17 mouse cellular contexts compared by ENCODE assay signal in genomic region chr7:130749165-130749564, GRCm38 (mm10). TPM values are rescaled to one million over a fixed set of nuclear protein-coding genes. Genes with fewer than 3 reads are reported as not detected.
DNase-seq lines count a peak whose midpoint lies in the region; ATAC-seq and TF ChIP-seq lines count a peak whose summit lies in the region.
"Had no signal": no experiment of that assay in that cellular context is flagged by ENCODE, and none has a peak within 500 bp of the region (broad histone marks: within the 10 kb centered on the region; RNA-seq: fewer than 3 reads in every experiment).

No protein-coding gene starts in this region.

- TF ChIP-seq POLR2A in MEL (IDR thresholded peaks at IDR 0.05; ENCODE audit: control insufficient read depth in 1 of 2, insufficient read depth in 1 of 2, low read depth in 1 of 2, low read length in 2 of 2, poor library complexity in 1 of 2), result no peak

- H3K4me3 ChIP-seq in intestine, postnatal 0 days (ENCODE audit: low read depth, low read length), result no peak overlapping the region
- no peak overlapping the region for H3K4me3 ChIP-seq in intestine, embryonic 16.5 days (ENCODE audit: low read length)
- H3K4me3 ChIP-seq in E14TG2a.4 (replicated peaks; ENCODE audit: low read length) (no peak overlapping the region), MEL (ENCODE audit: control insufficient read depth in 1 of 2, insufficient read depth in 1 of 2, low read depth in 2 of 2, low read length in 2 of 2) (no peak overlapping the region)
- no peak overlapping the region for H3K4me3 ChIP-seq in midbrain, embryonic 15.5 days
- H3K4me3 ChIP-seq: embryonic facial prominence, embryonic 15.5 days; heart, embryonic 12.5 days; limb, embryonic 13.5 days; liver, embryonic 15.5 days had no signal

- no peak overlapping the region for H3K27ac ChIP-seq in intestine, postnatal 0 days (ENCODE audit: low read depth, low read length)
- H3K27ac ChIP-seq in intestine, embryonic 16.5 days (ENCODE audit: low read length), result no peak overlapping the region
- no peak overlapping the region for H3K27ac ChIP-seq in MEL (ENCODE audit: control insufficient read depth, low read depth, low read length)
- peak overlapping the region; percentile 78; the same call in 1 of the 2 replicates for H3K27ac ChIP-seq in midbrain, embryonic 15.5 days
- H3K27ac ChIP-seq: embryonic facial prominence, embryonic 15.5 days; limb, embryonic 13.5 days; liver, embryonic 15.5 days had no signal

- no peak for TF ChIP-seq EP300 in MEL (IDR thresholded peaks at IDR 0.05; ENCODE audit: low read depth in 1 of 2, low read length in 2 of 2)

- no peak overlapping the region for H3K9ac ChIP-seq in intestine, postnatal 0 days (ENCODE audit: low read depth, low read length)
- no peak overlapping the region for H3K9ac ChIP-seq in intestine, embryonic 16.5 days (ENCODE audit: low read depth, low read length)
- no peak overlapping the region for H3K9ac ChIP-seq in MEL (ENCODE audit: control insufficient read depth, low read depth, low read length, poor library complexity, severe bottlenecking)
- no peak overlapping the region for H3K9ac ChIP-seq in midbrain, embryonic 15.5 days
- H3K9ac ChIP-seq: embryonic facial prominence, embryonic 15.5 days; heart, embryonic 12.5 days; limb, embryonic 13.5 days; liver, embryonic 15.5 days had no signal

- no peak for TF ChIP-seq RAD21 in MEL (IDR thresholded peaks at IDR 0.05; ENCODE audit: low read depth, low read length)

- peaks cover 62% of the 10 kb centered on the region for H3K36me3 ChIP-seq in intestine, postnatal 0 days (ENCODE audit: control insufficient read depth, insufficient read depth)
- peaks cover 7% of the 10 kb centered on the region for H3K36me3 ChIP-seq in intestine, embryonic 16.5 days (ENCODE audit: control insufficient read depth, insufficient read depth, low read length)
- peaks cover 89% of the 10 kb centered on the region for H3K36me3 ChIP-seq in E14TG2a.4 (ENCODE audit: insufficient read depth, low read length)
- no peaks in the 10 kb centered on the region; a peak in 1 of 4 replicates for H3K36me3 ChIP-seq in MEL (ENCODE audit: control insufficient read depth in 1 of 2, insufficient read depth in 2 of 2, low read length in 2 of 2)
- H3K36me3 ChIP-seq in midbrain, embryonic 15.5 days (replicated peaks), result peaks cover 24% of the 10 kb centered on the region
- H3K36me3 ChIP-seq: liver, embryonic 15.5 days had no signal

- TF ChIP-seq CTCF in intestine, postnatal 0 days (IDR thresholded peaks at IDR 0.05; ENCODE audit: low read depth), result peak; percentile 39
- TF ChIP-seq CTCF in E14TG2a.4 (conservative IDR thresholded peaks at IDR 0.05; ENCODE audit: low read length) (peak; percentile 23; the same call in 1 of the 2 replicates), MEL (IDR thresholded peaks at IDR 0.05 in 2 of 3, conservative IDR thresholded peaks at IDR 0.05 in 1 of 3; ENCODE audit: control insufficient read depth in 1 of 3, insufficient read depth in 1 of 3, low read depth in 2 of 3, low read length in 3 of 3, poor library complexity in 1 of 3, severe bottlenecking in 1 of 3) (peak in 1 of 3 experiments; percentile 12; a peak in 1 of 6 replicates)

- no peak for ATAC-seq in intestine, postnatal 0 days
- no peak for ATAC-seq in intestine, embryonic 16.5 days
- no peak for ATAC-seq in midbrain, embryonic 15.5 days (replicated peaks)
- ATAC-seq: CD4-positive, CD25-positive, alpha-beta regulatory T cell, adult 4 months had no signal

- no peaks in the 10 kb centered on the region for H3K9me3 ChIP-seq in intestine, postnatal 0 days (ENCODE audit: control insufficient read depth)
- H3K9me3 ChIP-seq in intestine, embryonic 16.5 days (ENCODE audit: control insufficient read depth, low read length), result no peaks in the 10 kb centered on the region
- H3K9me3 ChIP-seq in E14TG2a.4 (ENCODE audit: low read length), result no peaks in the 10 kb centered on the region
- H3K9me3 ChIP-seq in MEL (replicated peaks; ENCODE audit: insufficient read depth, low read length), result no peaks in the 10 kb centered on the region
- H3K9me3 ChIP-seq in midbrain, embryonic 15.5 days, result no peaks in the 10 kb centered on the region
- H3K9me3 ChIP-seq: embryonic facial prominence, embryonic 15.5 days; heart, embryonic 12.5 days; limb, embryonic 13.5 days; liver, embryonic 15.5 days had no signal

- 82% methylated on average over 4 of the region's 4 CpGs for WGBS in intestine, postnatal 0 days
- 86% methylated on average over 4 of the region's 4 CpGs for WGBS in intestine, embryonic 16.5 days
- 94% methylated on average over 4 of the region's 4 CpGs for WGBS in midbrain, embryonic 15.5 days

- H3K4me1 ChIP-seq in intestine, postnatal 0 days (replicated peaks; ENCODE audit: control insufficient read depth, insufficient read depth, low read length), result no peaks in the 10 kb centered on the region
- H3K4me1 ChIP-seq in intestine, embryonic 16.5 days (ENCODE audit: control insufficient read depth, insufficient read depth, low read length), result peaks cover 8% of the 10 kb centered on the region; the same call in 1 of the 2 replicates
- H3K4me1 ChIP-seq in E14TG2a.4 (replicated peaks; ENCODE audit: low read depth, low read length) (peaks cover 55% of the 10 kb centered on the region), MEL (ENCODE audit: control insufficient read depth in 1 of 2, insufficient read depth in 2 of 2, low read length in 2 of 2) (no peaks in the 10 kb centered on the region)
- H3K4me1 ChIP-seq in midbrain, embryonic 15.5 days, result peaks cover 17% of the 10 kb centered on the region
- H3K4me1 ChIP-seq: embryonic facial prominence, embryonic 15.5 days; limb, embryonic 13.5 days; liver, embryonic 15.5 days had no signal

- no peak overlapping the region for H3K4me2 ChIP-seq in intestine, postnatal 0 days (replicated peaks; ENCODE audit: low read depth)
- no peak overlapping the region for H3K4me2 ChIP-seq in intestine, embryonic 16.5 days (ENCODE audit: low read depth, low read length)
- no peak overlapping the region for H3K4me2 ChIP-seq in midbrain, embryonic 15.5 days
- H3K4me2 ChIP-seq: embryonic facial prominence, embryonic 15.5 days; heart, embryonic 12.5 days; limb, embryonic 13.5 days; liver, embryonic 15.5 days had no signal

- H3K79me2 ChIP-seq in MEL (ENCODE audit: control insufficient read depth, insufficient read depth, low read length, poor library complexity), result no peaks in the 10 kb centered on the region

- H3K27me3 ChIP-seq in intestine, postnatal 0 days (replicated peaks; ENCODE audit: control insufficient read depth, insufficient read depth, low read length), result no peaks in the 10 kb centered on the region
- no peaks in the 10 kb centered on the region for H3K27me3 ChIP-seq in intestine, embryonic 16.5 days (replicated peaks; ENCODE audit: control insufficient read depth, insufficient read depth, low read length)
- H3K27me3 ChIP-seq in E14TG2a.4 (ENCODE audit: insufficient read depth, low read length) (no peaks in the 10 kb centered on the region), MEL (ENCODE audit: control insufficient read depth in 1 of 2, insufficient read depth in 2 of 2, low read length in 2 of 2) (no peaks in the 10 kb centered on the region)
- H3K27me3 ChIP-seq in midbrain, embryonic 15.5 days (replicated peaks), result no peaks in the 10 kb centered on the region
- H3K27me3 ChIP-seq: embryonic facial prominence, embryonic 15.5 days; heart, embryonic 12.5 days; limb, embryonic 13.5 days; liver, embryonic 15.5 days had no signal

- DNase-seq in MEL (ENCODE audit: low read depth, low spot score), result peak; percentile 10
- no peak for DNase-seq in urinary bladder, postnatal 4 days (ENCODE audit: low spot score in 2 of 2)
- DNase-seq in heart, adult 18-20 months, result no peak
- DNase-seq: adrenal gland, postnatal 25 days; cerebellum, adult 8-10 months; gastrocnemius, postnatal 25 days; kidney, adult 9 months; thymus, adult 2 months had no signal

TF ChIP-seq in MEL, 35 proteins besides CTCF, POLR2A, EP300 and RAD21:
- no peak for TF ChIP-seq ZKSCAN1 (IDR thresholded peaks at IDR 0.05; ENCODE audit: low read depth, low read length)
- no peak for TF ChIP-seq UBTF (IDR thresholded peaks at IDR 0.05; ENCODE audit: borderline replicate concordance, insufficient read depth, low read depth, low read length)
- TF ChIP-seq POLR2AphosphoS2 (IDR thresholded peaks at IDR 0.05; ENCODE audit: low read length), result no peak
- TF ChIP-seq TBP (IDR thresholded peaks at IDR 0.05; ENCODE audit: low read depth, low read length), result no peak
- TF ChIP-seq BHLHE40 (IDR thresholded peaks at IDR 0.05; ENCODE audit: borderline replicate concordance, low read depth, low read length), result no peak

RNA-seq across cellular contexts. Expression of gene Btbd16, which starts 24.7 kb away (rescaled TPM):
- polyA plus RNA-seq in intestine, postnatal 0 days (2015; fragmentation: Nextera tagmentation; extraction: Ambion mirVana), result not detected in 2 replicates
- polyA plus RNA-seq in intestine, embryonic 16.5 days (2015; fragmentation: Nextera tagmentation; extraction: Ambion mirVana), result 0.05 TPM in 1 of 2 replicates, not detected in the other
- total RNA-seq in MEL (2012; rRNA removed), result 0.72 and 0.89 TPM in 2 replicates
- under 1 TPM in 1 of 2 experiments, not detected in 1; 0.71 TPM for polyA plus RNA-seq in MEL (2012; ENCODE audit: insufficient read depth in 1 of 2, insufficient read length in 2 of 2, low read depth in 1 of 2, low replicate concordance in 2 of 2, missing spikeins in 1 of 2)
- polyA plus RNA-seq in midbrain, embryonic 15.5 days (2015; fragmentation: Nextera tagmentation; extraction: Ambion mirVana), result not detected in 2 replicates
- total RNA-seq in heart, adult 18-20 months (2021), result under 1 TPM in 1 of 2 experiments, not detected in 1; 0.36 TPM
- total RNA-seq: adrenal gland, postnatal 25 days had no signal
- polyA plus RNA-seq: embryonic facial prominence, embryonic 15.5 days; liver, embryonic 15.5 days had no signal
